Mouse (Mus musculus) kidney, postnatal 25 days (tissue): ENCODE measurements around the gene Akr1a1.

ENCODE experiments used
- DNase-seq, 2 experiments: peaks; one replicate each; pipeline ENCODE4 v3.0.0; 2021; ENCODE audit warnings: mixed read lengths in 2 of 2

The Akr1a1 gene

GRCm38 (mm10) chr4:116657971-116658370 is 6.5 kb upstream of the Akr1a1 start:
- peak in 1 of 2 experiments; percentile 52 for DNase-seq

- no peak for DNase-seq
These were observed 4.2 kb upstream of the Akr1a1 start for GRCm38 (mm10) chr4:116655658-116656057.

- DNase-seq: peak; percentile 62 to 79
These were observed 3.6 kb upstream of the Akr1a1 start for GRCm38 (mm10) chr4:116655100-116655499.

- peak; percentile 71 to 82 for DNase-seq
These were observed 1.7 kb upstream of the Akr1a1 start for GRCm38 (mm10) chr4:116653228-116653627.

- DNase-seq: no peak
These were observed 286 bp upstream of the Akr1a1 start for GRCm38 (mm10) chr4:116651797-116652135.

- peak; percentile 33 to 57 for DNase-seq
These were observed 1.1 kb downstream of the Akr1a1 start for GRCm38 (mm10) chr4:116650365-116650764.

GRCm38 (mm10) chr4:116649411-116649810 is 2.1 kb downstream of the Akr1a1 start:
- DNase-seq: no peak

- DNase-seq: no peak
These were observed 5.9 kb downstream of the Akr1a1 start for GRCm38 (mm10) chr4:116645624-116646023.

GRCm38 (mm10) chr4:116644326-116644725 is 7.2 kb downstream of the Akr1a1 start:
- peak; percentile 54 to 63 for DNase-seq

GRCm38 (mm10) chr4:116642071-116642470 is 9.4 kb downstream of the Akr1a1 start:
- no peak for DNase-seq

- DNase-seq: peak in 1 of 2 experiments; percentile 44
These were observed 12.7 kb downstream of the Akr1a1 start for GRCm38 (mm10) chr4:116638821-116639220.

- no peak for DNase-seq
These were observed 16.3 kb downstream of the Akr1a1 start for GRCm38 (mm10) chr4:116635197-116635596.

GRCm38 (mm10) chr4:116627722-116628662 is 23.5 kb downstream of the Akr1a1 start, which contains the start of gene Nasp:
Gene Nasp (minus strand): TSS chr4:116627941.
- peak; percentile 84 to 88 for DNase-seq

- peak; percentile 94 for DNase-seq
These were observed 24.1 kb downstream of the Akr1a1 start for GRCm38 (mm10) chr4:116627359-116627716.

- peak; percentile 88 to 90 for DNase-seq
These were observed 24.7 kb downstream of the Akr1a1 start for GRCm38 (mm10) chr4:116626658-116627358.

GRCm38 (mm10) chr4:116624831-116625230 is 26.6 kb downstream of the Akr1a1 start:
- DNase-seq: no peak

GRCm38 (mm10) chr4:116615237-116615636 is 36.2 kb downstream of the Akr1a1 start:
- no peak for DNase-seq

- no peak for DNase-seq
These were observed 38.9 kb downstream of the Akr1a1 start for GRCm38 (mm10) chr4:116612621-116613020.

- peak; percentile 93 to 97 for DNase-seq
These were observed 54.2 kb downstream of the Akr1a1 start for GRCm38 (mm10) chr4:116596978-116597881.

- peak; percentile 8 to 40 for DNase-seq
These were observed 55.1 kb downstream of the Akr1a1 start, which contains the start of gene Ccdc17 for GRCm38 (mm10) chr4:116596379-116596778. Gene Ccdc17 (plus strand): TSS chr4:116596654.

- DNase-seq: no peak
These were observed 55.7 kb downstream of the Akr1a1 start for GRCm38 (mm10) chr4:116595793-116596192.
